20 mouse cellular contexts compared by ENCODE assay signal in genomic region chr7:96709891-96710290, GRCm38 (mm10).
A peak's percentile ranks its signal among the peaks of the same experiment; 100 is the strongest.
DNase-seq lines count a peak whose midpoint lies in the region; ATAC-seq and TF ChIP-seq lines count a peak whose summit lies in the region.
"Had no signal": no experiment of that assay in that cellular context is flagged by ENCODE, and none has a peak within 500 bp of the region (broad histone marks: within the 10 kb centered on the region; RNA-seq: fewer than 3 reads in every experiment).

No protein-coding gene starts in this region.

- no peaks in the 10 kb centered on the region; the same call in 1 of the 2 replicates for H3K79me2 ChIP-seq in MEL (ENCODE audit: control insufficient read depth, insufficient read depth, low read length, poor library complexity)

- peak; percentile 57 for DNase-seq in MEL (ENCODE audit: low read depth, low spot score)
- DNase-seq in NIH3T3 (ENCODE audit: low read depth) = peak; percentile 4
- DNase-seq in thymus, postnatal 25 days = no peak
- DNase-seq: adrenal gland, postnatal 10 days; cerebellum, adult 11 months; cerebellum, adult 8-10 months; cerebellum, postnatal 14 days; gastrocnemius, postnatal 14 days; heart, postnatal 10 days; heart, postnatal 4 days had no signal

- H3K36me3 ChIP-seq in MEL (ENCODE audit: control insufficient read depth in 1 of 2, insufficient read depth in 2 of 2, low read length in 2 of 2) = peaks cover 0 to 36% of the 10 kb centered on the region in 2 experiments; a peak in 2 of 4 replicates
- peaks cover 49% of the 10 kb centered on the region for H3K36me3 ChIP-seq in limb, embryonic 12.5 days
- H3K36me3 ChIP-seq in stomach, embryonic 16.5 days (ENCODE audit: control insufficient read depth, insufficient read depth, low read length) = no peaks in the 10 kb centered on the region
- no peaks in the 10 kb centered on the region for H3K36me3 ChIP-seq in intestine, embryonic 15.5 days
- H3K36me3 ChIP-seq: hindbrain, embryonic 12.5 days had no signal

- ATAC-seq in limb, embryonic 12.5 days (ENCODE audit: insufficient number of reproducible peaks, insufficient read depth, low FRiP score, low TSS enrichment, low read depth) = peak; percentile 15; the same call in 1 of the 2 replicates
- no peak for ATAC-seq in stomach, embryonic 16.5 days (ENCODE audit: insufficient read depth, low FRiP score)
- no peak for ATAC-seq in frontal cortex, adult (ENCODE audit: low TSS enrichment)
- no peak for ATAC-seq in intestine, embryonic 15.5 days
- ATAC-seq: forebrain, embryonic 16.5 days; inflammation-experienced regulatory T-cells, adult 6 months had no signal

- no peaks in the 10 kb centered on the region for H3K27me3 ChIP-seq in MEL (ENCODE audit: control insufficient read depth in 1 of 2, insufficient read depth in 2 of 2, low read length in 2 of 2)
- H3K27me3 ChIP-seq in limb, embryonic 12.5 days = no peaks in the 10 kb centered on the region
- no peaks in the 10 kb centered on the region for H3K27me3 ChIP-seq in stomach, embryonic 16.5 days (ENCODE audit: control insufficient read depth, insufficient read depth, low read length)
- no peaks in the 10 kb centered on the region for H3K27me3 ChIP-seq in intestine, embryonic 15.5 days (replicated peaks)
- H3K27me3 ChIP-seq: embryonic facial prominence, embryonic 13.5 days had no signal

- TF ChIP-seq EP300 in MEL (IDR thresholded peaks at IDR 0.05; ENCODE audit: low read depth in 1 of 2, low read length in 2 of 2) = no peak

- no peaks in the 10 kb centered on the region for H3K9me3 ChIP-seq in MEL (replicated peaks; ENCODE audit: insufficient read depth, low read length)
- H3K9me3 ChIP-seq in limb, embryonic 12.5 days = no peaks in the 10 kb centered on the region
- no peaks in the 10 kb centered on the region for H3K9me3 ChIP-seq in stomach, embryonic 16.5 days (replicated peaks; ENCODE audit: control insufficient read depth, low read length)
- H3K9me3 ChIP-seq in intestine, embryonic 15.5 days = no peaks in the 10 kb centered on the region
- H3K9me3 ChIP-seq: embryonic facial prominence, embryonic 13.5 days; forebrain, embryonic 12.5 days; heart, embryonic 10.5 days; hindbrain, embryonic 12.5 days had no signal

- no peak for TF ChIP-seq RAD21 in MEL (IDR thresholded peaks at IDR 0.05; ENCODE audit: low read depth, low read length)

- 40% methylated on average over 4 of the region's 4 CpGs for WGBS in limb, embryonic 12.5 days
- WGBS in stomach, embryonic 16.5 days = 71% methylated on average over 4 of the region's 4 CpGs
- WGBS in intestine, embryonic 15.5 days = 75% methylated on average over 4 of the region's 4 CpGs

- no peak overlapping the region for H3K4me2 ChIP-seq in limb, embryonic 12.5 days
- H3K4me2 ChIP-seq in stomach, embryonic 16.5 days (ENCODE audit: low read depth, low read length) = no peak overlapping the region
- no peak overlapping the region for H3K4me2 ChIP-seq in intestine, embryonic 15.5 days (replicated peaks)
- H3K4me2 ChIP-seq: embryonic facial prominence, embryonic 13.5 days; forebrain, embryonic 12.5 days; hindbrain, embryonic 12.5 days had no signal

- TF ChIP-seq POLR2A in MEL (IDR thresholded peaks at IDR 0.05; ENCODE audit: control insufficient read depth in 1 of 2, insufficient read depth in 1 of 2, low read depth in 1 of 2, low read length in 2 of 2, poor library complexity in 1 of 2) = no peak

- H3K9ac ChIP-seq in MEL (ENCODE audit: control insufficient read depth, low read depth, low read length, poor library complexity, severe bottlenecking) = no peak overlapping the region
- no peak overlapping the region for H3K9ac ChIP-seq in limb, embryonic 12.5 days (replicated peaks)
- H3K9ac ChIP-seq in stomach, embryonic 16.5 days (ENCODE audit: low read length) = no peak overlapping the region
- no peak overlapping the region for H3K9ac ChIP-seq in intestine, embryonic 15.5 days
- H3K9ac ChIP-seq: embryonic facial prominence, embryonic 13.5 days; forebrain, embryonic 12.5 days; hindbrain, embryonic 12.5 days had no signal

- H3K4me3 ChIP-seq in MEL (ENCODE audit: control insufficient read depth in 1 of 2, insufficient read depth in 1 of 2, low read depth in 2 of 2, low read length in 2 of 2) = no peak overlapping the region
- no peak overlapping the region for H3K4me3 ChIP-seq in limb, embryonic 12.5 days (replicated peaks)
- H3K4me3 ChIP-seq in stomach, embryonic 16.5 days (replicated peaks; ENCODE audit: low read length) = no peak overlapping the region
- no peak overlapping the region for H3K4me3 ChIP-seq in intestine, embryonic 15.5 days (replicated peaks)
- H3K4me3 ChIP-seq: embryonic facial prominence, embryonic 13.5 days; forebrain, embryonic 12.5 days; heart, embryonic 10.5 days; hindbrain, embryonic 12.5 days had no signal

- no peak for TF ChIP-seq CTCF in MEL (IDR thresholded peaks at IDR 0.05 in 2 of 3, conservative IDR thresholded peaks at IDR 0.05 in 1 of 3; ENCODE audit: control insufficient read depth in 1 of 3, insufficient read depth in 1 of 3, low read depth in 2 of 3, low read length in 3 of 3, poor library complexity in 1 of 3, severe bottlenecking in 1 of 3)

- peaks cover 17 to 69% of the 10 kb centered on the region in 2 experiments for H3K4me1 ChIP-seq in MEL (ENCODE audit: control insufficient read depth in 1 of 2, insufficient read depth in 2 of 2, low read length in 2 of 2)
- peaks cover 20% of the 10 kb centered on the region for H3K4me1 ChIP-seq in limb, embryonic 12.5 days (replicated peaks)
- no peaks in the 10 kb centered on the region for H3K4me1 ChIP-seq in stomach, embryonic 16.5 days (ENCODE audit: control insufficient read depth, insufficient read depth, low read length)
- H3K4me1 ChIP-seq in intestine, embryonic 15.5 days (replicated peaks) = no peaks in the 10 kb centered on the region
- H3K4me1 ChIP-seq: forebrain, embryonic 12.5 days; heart, embryonic 10.5 days; hindbrain, embryonic 12.5 days had no signal

- peak overlapping the region; percentile 31 for H3K27ac ChIP-seq in MEL (ENCODE audit: control insufficient read depth, low read depth, low read length)
- no peak overlapping the region for H3K27ac ChIP-seq in limb, embryonic 12.5 days
- peak overlapping the region; percentile 79; the same call in 1 of the 2 replicates for H3K27ac ChIP-seq in stomach, embryonic 16.5 days (ENCODE audit: low read length)
- no peak overlapping the region for H3K27ac ChIP-seq in intestine, embryonic 15.5 days
- H3K27ac ChIP-seq: embryonic facial prominence, embryonic 13.5 days; forebrain, embryonic 12.5 days; heart, embryonic 10.5 days; hindbrain, embryonic 12.5 days had no signal

TF ChIP-seq in MEL, 35 proteins besides CTCF, POLR2A, EP300 and RAD21:
- peak; percentile 82 for TF ChIP-seq ZNF384 (IDR thresholded peaks at IDR 0.05; ENCODE audit: low read depth, low read length)
- peak; percentile 30; the same call in 1 of the 2 replicates for TF ChIP-seq TAL1 (IDR thresholded peaks at IDR 0.05; ENCODE audit: low read length)
- TF ChIP-seq USF2 (IDR thresholded peaks at IDR 0.05; ENCODE audit: borderline replicate concordance in 1 of 2, insufficient read depth in 1 of 2, low read depth in 1 of 2, low read length in 2 of 2) = no peak

Comparison
In these comparisons a context has a peak if more than half of its experiments do, and no peak if none do; other contexts are left out.
1. H3K27ac ChIP-seq: peak in MEL (single experiment) and stomach, embryonic 16.5 days (single experiment); none in limb, embryonic 12.5 days (single experiment) and intestine, embryonic 15.5 days (single experiment).